Mouse (Mus musculus) CD4-positive, CD25-positive, alpha-beta regulatory T cell, adult 4 months (primary cell): ENCODE measurements around the gene Ccdc91. TPM values are rescaled to one million over a fixed set of nuclear protein-coding genes. Genes with fewer than 3 reads are reported as not detected.

Experiments used
- ATAC-seq: one replicate; pipeline ENCODE4 v1.8.0; 2017
- polyA plus RNA-seq, 2 experiments: library from polyadenylated mRNA; unstranded; fragments of 100-300 nt; shearing (Covaris generic); gene quantifications; one replicate each; pipeline ENCODE4 v1.2.1; 2017

Ccdc91 gene
- polyA plus RNA-seq, 2 experiments from 2014 or later, result 10.6 to 14.5 TPM

DNA sequence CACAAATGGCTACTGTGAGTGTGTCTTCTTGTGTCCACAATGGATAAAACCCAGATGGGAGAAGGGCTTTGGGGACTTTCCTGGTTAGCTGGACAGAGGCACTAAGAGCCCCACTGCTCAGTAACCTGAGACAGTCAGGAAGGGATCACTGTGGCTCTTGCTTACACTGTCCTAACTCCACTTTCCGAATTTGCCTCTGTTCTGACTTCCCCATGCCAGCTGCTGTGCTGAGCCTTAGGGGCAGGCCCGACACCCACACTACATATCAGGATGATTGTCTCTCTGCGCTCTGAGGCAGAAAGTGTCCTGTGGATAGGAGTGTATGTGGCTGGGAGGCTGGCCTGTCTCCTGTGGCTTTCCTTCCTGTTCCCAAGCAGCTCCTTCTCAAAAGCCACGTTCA is 97.5 kb downstream of the Ccdc91 start:
- ATAC-seq, result no peak

DNA sequence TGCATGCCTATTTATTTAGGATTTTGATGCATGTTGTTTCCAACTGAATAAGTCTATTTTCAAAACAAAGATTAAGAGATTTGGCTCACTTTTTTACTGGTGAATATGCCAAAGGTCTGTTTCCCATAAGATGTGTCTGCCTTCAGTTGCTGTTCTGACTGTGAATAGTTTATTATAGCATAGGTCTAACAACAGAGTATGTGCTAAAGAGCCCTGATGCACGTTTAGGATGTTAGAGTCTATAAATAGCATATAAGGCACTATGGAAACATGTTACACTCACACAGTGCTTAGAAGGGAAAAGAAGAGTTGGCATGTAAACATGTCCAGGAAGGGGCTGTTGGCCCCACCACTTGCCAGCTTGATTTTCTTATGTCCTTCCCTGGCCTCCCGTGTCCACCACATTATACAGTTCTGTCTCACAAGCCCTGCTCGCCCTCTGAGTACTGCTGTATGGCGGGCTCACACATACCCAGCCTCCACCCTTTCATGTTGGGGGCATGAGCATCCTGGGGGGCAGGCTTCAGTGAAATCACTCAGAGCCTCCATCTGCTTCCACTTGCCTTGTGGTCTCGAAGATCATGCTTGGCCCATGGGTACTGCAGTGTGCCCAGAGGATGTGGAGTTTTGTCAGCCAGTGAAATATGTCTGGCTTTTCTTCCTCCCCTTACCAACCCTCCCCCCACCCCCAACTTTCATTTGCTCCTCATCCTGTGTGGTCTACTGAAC is 99.0 kb downstream of the Ccdc91 start:
- no peak for ATAC-seq

DNA sequence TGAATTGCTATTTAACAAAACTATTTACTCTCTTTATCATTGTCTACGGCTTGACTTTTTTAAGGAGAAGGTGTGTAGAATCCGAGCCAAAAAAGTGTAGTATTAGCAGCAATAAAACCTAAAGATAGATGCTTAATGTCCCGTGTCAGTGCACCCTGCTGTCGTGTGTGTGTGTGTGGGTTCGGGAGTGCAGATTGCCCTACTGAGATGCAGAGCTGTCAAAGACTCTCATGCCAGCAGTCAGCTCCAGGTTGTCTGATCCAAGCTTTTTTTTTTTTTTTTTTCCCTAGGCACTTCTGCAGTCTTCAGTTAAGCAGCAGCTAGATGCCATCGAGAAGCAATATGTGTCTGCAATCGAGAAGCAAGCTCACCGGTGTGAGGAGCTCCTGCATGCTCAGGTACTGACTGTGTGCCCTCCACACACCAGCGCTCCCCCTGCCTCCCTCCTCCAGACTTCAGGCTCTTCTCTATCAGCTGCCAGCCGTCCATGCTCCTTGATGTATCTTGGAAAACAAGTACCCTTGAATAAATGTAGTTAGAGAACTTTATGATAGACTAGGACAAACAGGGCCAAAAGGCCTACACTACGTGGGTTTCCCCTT is 99.7 kb downstream of the Ccdc91 start:
- ATAC-seq, result no peak

DNA sequence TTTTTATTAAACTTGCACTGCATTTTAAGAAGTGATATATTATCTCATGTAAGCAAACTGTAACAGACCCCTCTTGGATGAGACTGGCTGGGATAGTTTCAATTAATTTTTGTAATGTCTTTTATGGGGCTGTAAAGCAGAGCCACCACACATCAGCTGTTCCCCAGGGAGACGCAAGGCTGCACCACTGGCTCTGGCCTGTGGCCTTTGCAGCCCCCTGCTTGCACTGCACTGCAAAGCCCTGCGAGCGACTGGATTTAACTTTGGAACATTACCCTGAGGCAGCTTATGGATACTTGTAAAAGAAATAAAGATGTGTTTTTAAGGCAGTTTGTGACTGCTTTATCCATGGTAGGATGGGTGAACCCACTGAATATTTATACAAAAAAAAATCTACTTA is 112.0 kb downstream of the Ccdc91 start:
- no peak for ATAC-seq

DNA sequence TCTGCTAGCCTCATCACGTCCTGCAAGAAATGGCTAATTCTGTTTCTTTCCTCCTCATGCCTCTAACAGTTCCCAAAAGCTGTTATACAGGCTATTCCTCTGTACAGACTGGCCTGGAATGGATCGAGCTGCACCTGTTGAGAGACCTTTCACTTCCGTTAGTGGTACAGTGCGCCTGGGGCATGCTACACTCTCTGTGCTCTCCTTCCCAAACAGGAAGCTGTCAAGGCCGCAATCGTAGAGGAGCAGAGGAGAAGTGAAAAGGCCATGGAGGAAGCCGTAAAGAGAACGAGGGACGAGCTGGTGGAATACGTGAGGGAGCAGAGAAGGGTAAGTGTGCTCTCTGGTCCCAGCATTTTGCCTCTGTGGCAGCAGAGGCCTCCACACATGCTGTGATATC is 131.0 kb downstream of the Ccdc91 start:
- ATAC-seq, result no peak

DNA sequence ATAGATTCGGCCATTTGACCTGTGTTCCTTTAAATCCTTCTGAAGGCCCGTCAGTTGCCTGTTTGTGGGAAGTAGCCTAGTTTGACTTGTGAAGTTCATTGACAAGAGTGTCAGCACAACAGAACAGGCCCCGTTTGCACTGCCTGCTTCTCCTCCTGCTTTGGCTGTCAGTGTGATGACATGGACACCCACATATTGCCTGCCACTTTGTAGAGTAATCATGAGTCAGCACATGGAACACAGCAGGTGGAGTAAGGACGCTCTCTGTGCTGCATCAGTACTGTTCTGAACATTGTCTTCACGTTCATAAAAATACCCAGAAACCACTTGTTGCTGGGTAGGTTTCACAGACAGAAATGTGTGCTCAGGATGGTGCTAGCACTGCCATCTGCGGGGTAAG is 132.0 kb downstream of the Ccdc91 start:
- ATAC-seq, result no peak

DNA sequence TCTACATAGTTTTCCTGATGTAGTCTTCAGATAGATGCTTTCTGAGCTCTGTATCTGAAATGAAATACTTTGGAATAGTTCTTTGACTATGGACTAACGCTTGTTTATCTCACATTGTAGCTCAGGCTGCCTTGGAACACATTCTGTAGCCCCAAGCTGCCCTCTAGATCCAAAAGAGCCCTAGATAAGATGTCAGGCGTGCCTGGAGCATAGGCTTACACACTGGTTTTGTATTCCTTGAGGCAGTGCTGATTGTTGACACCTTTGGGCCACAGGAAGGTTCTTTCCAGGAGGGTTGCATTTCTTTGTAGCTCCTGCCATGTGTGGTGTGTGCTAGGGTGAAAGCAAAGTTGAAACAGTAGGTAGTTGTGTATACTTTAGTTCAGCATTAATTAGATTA is 139.7 kb downstream of the Ccdc91 start:
- no peak for ATAC-seq

DNA sequence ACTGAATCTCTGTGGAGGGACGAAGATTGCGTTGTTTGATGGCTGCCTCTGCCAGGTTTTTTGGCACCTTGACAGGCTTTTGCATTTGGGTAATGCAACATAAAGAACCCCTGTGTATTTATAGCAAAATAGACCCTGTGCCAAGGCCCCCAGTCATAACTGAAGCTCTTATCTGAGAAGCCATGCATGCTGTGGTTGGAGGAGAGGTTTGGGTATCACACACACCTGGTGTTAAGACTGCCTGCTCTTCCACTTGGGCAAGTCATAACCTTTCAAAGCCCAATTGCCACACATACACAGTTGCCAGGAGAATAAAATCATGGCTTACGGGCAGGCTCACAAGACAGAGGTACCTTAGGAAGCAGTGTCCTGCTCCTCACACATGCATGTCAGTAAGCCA is 147.5 kb downstream of the Ccdc91 start:
- ATAC-seq, result no peak

DNA sequence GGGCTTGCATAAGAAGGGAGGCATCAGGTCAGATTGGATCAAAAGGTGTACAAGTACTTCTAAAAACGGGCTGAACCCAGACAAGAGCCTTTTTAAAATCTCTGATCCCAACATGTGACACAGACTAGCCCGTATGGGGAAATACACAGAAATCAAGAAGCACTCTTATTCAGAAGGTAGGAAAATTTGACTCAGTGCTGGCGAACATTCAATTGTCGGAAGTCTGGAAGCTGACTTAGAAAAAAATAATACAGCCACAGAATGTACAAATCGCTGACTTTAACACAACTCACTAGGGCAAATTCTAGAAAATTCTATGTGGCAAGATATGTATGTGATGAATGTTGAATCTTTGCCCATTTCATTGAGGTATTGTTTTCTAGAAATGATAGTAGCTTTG is 160.8 kb downstream of the Ccdc91 start:
- no peak for ATAC-seq

DNA sequence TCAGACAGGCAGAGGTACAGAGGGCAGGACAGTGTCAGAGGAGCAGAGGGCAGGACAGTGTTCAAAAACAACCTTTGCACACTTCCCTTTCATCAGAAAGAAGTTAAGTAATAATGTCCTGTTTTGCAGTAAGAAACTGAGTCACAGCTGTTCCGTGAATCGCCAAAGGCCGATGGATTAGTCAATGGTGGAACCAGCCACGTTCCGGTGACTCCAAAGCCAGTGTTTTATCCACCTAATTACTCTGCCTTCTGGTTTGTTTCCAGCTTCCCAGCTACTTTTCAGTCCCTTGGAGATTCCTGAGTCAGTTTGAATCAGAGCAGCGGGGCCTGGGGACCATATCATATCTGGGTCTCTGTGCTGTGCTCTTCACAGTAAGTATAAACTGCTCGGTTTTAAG is 168.2 kb downstream of the Ccdc91 start:
- ATAC-seq, result no peak

DNA sequence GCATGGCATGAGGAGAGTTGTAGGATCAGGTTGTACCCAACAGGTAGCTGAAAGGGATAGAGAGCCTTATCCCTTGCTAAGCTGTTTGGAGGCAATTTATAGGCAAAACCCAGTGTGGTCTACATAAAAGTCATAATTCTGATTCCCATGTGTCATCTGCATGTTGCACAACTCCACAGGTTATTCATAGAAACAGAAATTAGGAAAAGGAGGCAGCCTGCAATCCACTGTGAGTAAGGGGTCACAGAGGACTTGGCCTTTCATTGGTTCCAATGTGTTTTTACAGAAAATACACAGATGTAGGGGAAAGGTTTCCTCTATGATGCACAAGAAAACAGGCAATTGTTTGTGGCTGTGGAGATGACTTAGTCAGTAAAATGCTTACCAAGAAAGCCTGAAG is 168.8 kb downstream of the Ccdc91 start:
- ATAC-seq, result no peak

DNA sequence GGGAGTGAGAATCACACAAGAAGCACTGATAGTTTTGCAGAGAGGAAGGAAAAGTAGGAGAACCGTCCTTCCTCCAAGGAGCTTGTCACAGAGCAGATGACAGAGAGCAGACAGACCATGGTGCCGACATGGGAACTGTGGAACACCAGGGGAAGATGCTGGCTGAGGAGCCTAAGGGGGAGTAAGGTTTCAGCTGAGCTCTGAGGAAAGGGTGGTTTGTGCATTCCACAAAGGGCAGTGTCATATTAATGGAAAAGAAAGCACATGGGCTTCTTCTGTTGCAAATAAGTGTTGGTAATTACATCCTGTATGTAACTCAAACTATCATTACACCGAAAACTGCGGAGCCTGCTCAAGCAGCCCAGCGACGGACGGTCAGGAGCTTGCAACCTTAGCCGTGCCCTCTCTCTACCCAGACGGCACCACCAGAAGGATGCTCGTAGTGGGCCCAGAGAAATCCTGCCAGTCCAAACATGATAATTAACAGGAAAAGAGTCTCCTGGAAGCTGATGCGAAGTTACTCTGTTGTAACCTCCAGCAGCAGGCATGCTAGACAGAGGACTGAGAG is 170.9 kb downstream of the Ccdc91 start:
- no peak for ATAC-seq

DNA sequence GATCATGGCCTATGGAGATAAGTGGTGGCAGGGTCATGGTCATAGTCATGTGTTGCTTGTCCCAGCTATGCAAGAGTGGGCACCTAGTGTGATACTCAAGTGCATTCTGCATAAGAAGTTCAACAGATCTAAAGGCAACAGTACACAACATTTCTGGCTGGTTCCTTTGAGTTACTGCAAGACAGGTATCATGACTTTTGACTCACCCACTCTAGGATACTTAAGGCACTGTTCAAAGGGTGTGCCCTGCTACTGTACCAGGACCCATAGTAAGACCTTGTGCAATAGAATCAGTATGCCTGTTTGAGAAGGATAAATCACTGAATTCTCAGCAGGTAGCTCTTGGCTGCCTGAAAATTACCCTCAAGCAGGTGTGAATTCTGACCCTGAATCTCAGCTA is 182.4 kb downstream of the Ccdc91 start:
- ATAC-seq, result no peak

DNA sequence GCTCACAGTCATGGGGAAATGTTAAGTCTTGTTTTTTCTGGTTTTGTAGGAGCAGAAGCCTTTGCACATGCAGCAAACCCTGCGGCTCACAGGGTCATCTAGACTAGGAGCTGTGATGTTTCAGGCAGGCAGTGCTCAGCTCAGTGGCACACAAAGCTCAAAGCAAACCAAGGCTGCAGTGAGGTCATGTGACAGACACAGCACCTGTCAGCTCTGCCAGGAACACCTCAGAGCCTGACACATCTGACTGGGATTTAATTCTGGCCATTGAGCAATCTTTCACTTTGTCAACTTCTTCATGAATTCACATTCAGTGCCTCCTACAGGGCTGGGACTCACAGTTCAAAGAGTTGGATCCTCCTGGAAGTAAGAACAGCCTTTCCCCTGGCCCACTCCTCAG is 185.1 kb downstream of the Ccdc91 start:
- ATAC-seq, result no peak

DNA sequence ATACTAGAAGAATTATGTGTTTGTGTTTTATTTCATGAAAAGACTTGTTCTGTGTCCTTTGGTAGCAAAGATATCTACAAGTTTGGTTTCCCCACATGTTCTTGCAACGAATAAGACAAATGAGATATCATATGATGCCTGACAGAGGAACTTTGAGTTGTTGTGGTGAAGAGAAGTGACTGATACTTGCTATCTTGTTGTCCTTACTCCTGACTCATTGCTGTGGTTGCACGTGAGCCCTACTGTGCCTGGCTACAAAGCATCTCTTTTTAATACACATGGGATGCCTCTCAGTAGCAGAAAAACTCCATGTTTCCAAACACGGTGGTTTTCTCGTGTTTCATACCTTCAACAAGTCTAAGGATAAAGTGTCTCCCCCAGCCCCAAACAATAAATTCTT is 186.2 kb downstream of the Ccdc91 start:
- ATAC-seq, result no peak

DNA sequence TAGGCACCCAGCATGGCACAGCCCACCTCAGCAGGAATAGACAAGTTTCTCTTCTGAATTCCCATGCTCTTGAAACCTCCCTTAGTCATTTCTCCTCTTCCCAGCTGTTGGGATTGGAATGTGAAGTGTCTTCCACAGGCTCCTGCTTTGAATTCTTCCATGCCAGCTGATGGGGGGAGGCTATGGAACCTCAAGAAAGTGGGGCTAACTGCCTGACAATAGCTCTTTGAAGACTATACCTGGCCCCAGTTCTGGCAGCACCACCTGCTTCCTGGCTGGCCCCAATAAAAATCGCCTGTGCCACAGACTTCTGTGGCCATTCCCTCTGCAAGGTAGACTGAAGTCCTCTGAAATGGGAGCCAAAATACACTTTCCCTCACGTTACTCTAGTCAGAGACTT is 187.0 kb downstream of the Ccdc91 start:
- no peak for ATAC-seq

DNA sequence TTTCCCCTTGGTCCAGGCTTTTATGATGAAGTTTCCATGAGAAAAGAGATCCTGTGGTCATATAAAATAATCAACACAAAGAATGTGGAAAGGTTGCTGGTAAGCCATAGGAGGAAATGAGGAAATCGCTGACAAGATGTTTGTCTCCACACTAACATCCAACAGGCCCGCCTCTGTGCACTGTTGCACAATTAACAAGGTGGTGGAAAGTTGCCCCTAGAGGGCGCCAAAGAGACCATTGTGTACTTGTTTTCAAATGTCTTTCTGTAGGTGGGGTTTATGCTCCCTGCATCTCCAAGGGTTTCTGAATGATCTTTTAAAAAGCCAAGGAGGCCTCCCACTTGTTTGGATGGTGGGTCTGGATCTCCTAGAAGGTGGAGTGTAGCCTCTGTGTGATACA is 188.7 kb downstream of the Ccdc91 start:
- no peak for ATAC-seq

DNA sequence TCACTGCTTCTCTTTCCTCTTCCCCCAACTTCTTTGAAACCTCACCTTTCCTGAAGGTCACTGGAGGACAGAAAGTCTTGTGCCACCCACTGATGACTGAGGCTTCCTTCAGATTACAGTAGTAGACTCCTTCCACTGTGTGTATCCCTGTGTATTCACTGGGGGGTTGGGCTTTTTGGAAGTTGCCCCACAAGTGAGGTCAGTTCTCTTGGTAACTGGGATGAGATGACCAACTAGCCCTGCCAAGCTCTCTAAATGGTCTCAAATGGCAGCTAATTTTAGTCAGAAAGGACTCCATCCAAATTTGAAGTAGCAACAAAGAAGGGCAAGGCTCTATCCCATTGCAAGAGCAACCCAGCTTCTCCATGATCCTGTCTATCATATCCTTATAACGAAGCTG is 195.7 kb downstream of the Ccdc91 start:
- ATAC-seq, result no peak

DNA sequence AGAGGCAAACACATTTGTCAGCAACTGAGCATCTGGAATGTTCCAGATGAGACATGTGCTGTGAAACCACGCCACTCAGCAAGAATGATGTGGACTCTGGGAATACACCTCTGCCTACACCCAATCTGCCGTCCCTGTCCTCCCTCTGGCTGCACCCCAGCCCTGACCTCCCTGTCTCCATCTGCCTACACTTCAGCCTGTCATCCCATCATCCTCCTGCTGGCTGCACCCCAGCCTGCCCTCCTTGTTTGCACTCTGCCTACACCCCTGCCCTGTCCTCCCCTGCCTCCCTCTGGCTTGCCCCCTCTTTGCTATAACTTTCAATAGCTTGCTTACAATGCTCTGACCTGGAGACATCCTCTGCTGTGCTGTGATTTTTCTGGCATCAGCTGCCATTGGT is 196.9 kb downstream of the Ccdc91 start:
- no peak for ATAC-seq

DNA sequence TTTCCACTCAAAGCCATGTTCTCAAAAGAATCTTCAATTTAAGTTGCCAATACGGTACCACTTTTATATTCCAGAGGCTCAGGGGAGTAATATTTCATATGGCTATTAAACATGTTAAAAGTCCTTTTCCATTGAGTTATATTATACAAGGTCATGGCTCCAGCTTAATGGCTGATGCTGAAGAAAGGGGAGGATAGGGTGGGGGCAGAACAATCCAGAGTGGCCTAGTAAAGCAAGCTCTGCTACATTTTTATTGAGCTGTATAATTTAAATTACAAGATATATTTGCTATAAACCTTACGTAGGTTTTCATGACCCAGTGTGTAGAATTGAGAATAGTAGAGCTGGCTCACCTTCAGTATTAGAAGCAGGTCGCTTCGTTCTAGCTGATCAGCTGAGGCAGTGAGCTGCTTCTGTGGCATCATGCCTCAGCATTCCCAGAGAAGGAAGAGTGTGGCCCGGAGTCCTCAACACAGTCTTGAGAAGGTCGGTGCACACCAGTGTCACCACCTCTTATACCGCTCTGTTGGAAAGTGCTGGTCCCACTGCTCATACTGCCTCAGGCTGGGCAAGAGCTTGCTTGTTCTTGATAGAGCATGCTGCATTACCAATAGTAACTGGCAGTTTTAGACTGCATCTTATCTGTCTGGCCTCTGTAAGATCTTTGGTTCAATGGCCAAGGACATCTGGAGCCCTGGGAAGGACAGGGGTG is 199.6 kb downstream of the Ccdc91 start:
- no peak for ATAC-seq

DNA sequence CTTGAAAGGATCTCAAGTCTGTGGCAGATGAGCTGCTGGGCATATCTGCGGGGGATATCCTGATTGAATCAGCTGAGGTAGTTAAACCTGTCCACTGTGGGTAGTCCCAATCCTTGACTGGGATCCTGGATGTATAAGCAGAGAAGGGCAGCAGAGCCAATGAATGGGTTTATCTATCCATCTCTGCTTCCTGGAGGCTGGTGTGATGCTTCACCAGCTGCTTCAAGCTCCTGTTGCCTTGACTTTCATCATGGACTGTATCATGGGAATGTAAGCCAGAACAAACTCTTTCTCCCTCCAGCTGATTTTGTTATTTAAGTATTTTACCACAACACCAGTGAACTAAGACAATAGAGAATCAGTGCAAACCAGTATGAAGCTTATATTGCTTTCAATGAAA is 200.6 kb downstream of the Ccdc91 start:
- no peak for ATAC-seq
